Mouse (Mus musculus): ENCODE results near the gene M1ap.

DNA sequence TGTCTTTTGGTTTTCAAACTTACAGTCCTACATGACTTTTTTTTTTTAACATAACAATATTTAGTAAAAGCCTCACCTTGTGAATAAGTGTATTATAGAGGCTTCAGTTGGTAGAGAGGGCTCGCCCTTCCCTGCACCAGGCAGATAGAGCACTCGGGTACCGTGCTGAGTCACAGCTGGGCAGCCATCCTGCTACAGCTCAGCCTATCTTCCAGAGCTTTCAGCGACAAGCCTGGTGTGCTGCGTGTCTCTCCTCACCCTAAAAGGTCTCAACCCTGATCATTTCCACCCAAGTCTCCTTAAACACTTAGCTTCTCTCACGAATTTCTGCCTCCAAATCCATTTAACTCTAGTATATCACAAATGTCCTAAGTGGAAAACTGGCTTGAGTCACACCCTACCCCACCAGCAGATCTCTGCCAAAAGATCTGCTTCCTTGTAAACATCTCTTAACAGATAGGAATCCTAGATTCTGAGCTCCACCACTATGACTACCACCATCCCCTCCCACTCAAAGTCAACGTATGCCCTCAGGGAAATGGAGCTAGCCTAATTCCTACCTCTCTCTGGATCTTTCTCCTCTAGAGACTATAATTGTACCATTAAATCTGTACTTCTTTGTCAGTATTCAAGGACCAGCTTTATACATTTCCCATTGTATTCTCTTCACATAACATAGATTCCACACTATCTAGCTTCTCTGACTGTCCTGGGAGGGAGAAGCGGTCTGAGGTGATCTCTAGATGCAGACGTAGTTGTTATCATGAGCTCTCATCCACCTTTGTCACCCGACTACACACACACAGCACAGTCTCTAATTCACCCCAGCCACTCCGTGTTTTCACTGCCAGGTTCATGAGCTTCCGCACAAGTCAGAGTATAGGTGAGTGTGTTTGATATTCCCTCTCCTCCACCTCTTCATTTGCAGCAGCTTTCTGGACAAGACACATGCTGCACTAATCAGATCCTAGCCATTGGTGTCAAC lies 68.1 kb downstream of the M1ap start:
- TF ChIP-seq CTCF (IDR thresholded peaks at IDR 0.05; ENCODE audit: borderline replicate concordance, insufficient read depth, low read length) = no peak
- TF ChIP-seq POLR2A (IDR thresholded peaks at IDR 0.05; ENCODE audit: low read depth, low read length) = no peak

Measured in embryonic fibroblast, embryonic 13.5 days (primary cell).